31 mouse cellular contexts compared by ENCODE assay signal in genomic region chr17:30996296-30996695, GRCm38 (mm10). TPM values are rescaled to one million over a fixed set of nuclear protein-coding genes. Genes with fewer than 3 reads are reported as not detected.
DNase-seq lines count a peak whose midpoint lies in the region; ATAC-seq and TF ChIP-seq lines count a peak whose summit lies in the region.
"Had no signal": no experiment of that assay in that cellular context is flagged by ENCODE, and none has a peak within 500 bp of the region (broad histone marks: within the 10 kb centered on the region; RNA-seq: fewer than 3 reads in every experiment).

No protein-coding gene starts in this region.

- WGBS in thymus, adult 2 months = 41% methylated on average over 5 of the region's 5 CpGs

- H3K27ac ChIP-seq in thymus, adult 2 months (ENCODE audit: control insufficient read depth, insufficient read depth, low read length) = no peak overlapping the region
- H3K27ac ChIP-seq: embryonic facial prominence, embryonic 12.5 days; embryonic facial prominence, embryonic 15.5 days; forebrain, embryonic 12.5 days; forebrain, embryonic 15.5 days; heart, adult 2 months; heart, embryonic 10.5 days; heart, embryonic 13.5 days; hindbrain, embryonic 12.5 days; hindbrain, embryonic 15.5 days had no signal

- 0 out of 2 replicates have a peak, but pooled peaks have one; percentile 30 for ATAC-seq in erythroid progenitor cell, adult 5-6 weeks (replicated peaks; ENCODE audit: low FRiP score, poor library complexity, severe bottlenecking)
- ATAC-seq: activated CD4-positive, CD25-positive, alpha-beta regulatory T cell, adult 4 months; CD4-positive, CD25-positive, alpha-beta regulatory T cell, adult 4 months; forebrain, embryonic 15.5 days had no signal

- TF ChIP-seq CTCF in thymus, adult 2 months (IDR thresholded peaks at IDR 0.05; ENCODE audit: borderline replicate concordance, control insufficient read depth, extremely low read depth, insufficient read depth, low read length, poor library complexity) = no peak

- H3K27me3 ChIP-seq in thymus, adult 2 months (ENCODE audit: control insufficient read depth, insufficient read depth, low read length) = no peaks in the 10 kb centered on the region
- H3K27me3 ChIP-seq: embryonic facial prominence, embryonic 12.5 days; embryonic facial prominence, embryonic 15.5 days; forebrain, embryonic 12.5 days; forebrain, embryonic 15.5 days; hindbrain, embryonic 12.5 days; hindbrain, embryonic 15.5 days had no signal

- no peaks in the 10 kb centered on the region for H3K36me3 ChIP-seq in thymus, adult 2 months (ENCODE audit: control insufficient read depth, insufficient read depth, low read length)
- H3K36me3 ChIP-seq: embryonic facial prominence, embryonic 12.5 days; embryonic facial prominence, embryonic 15.5 days; forebrain, embryonic 12.5 days; forebrain, embryonic 15.5 days; heart, embryonic 10.5 days; heart, embryonic 13.5 days; hindbrain, embryonic 12.5 days; hindbrain, embryonic 15.5 days had no signal

- TF ChIP-seq POLR2A in thymus, adult 2 months (IDR thresholded peaks at IDR 0.05; ENCODE audit: control insufficient read depth, extremely low read depth, insufficient read depth, low read length, poor library complexity) = no peak

- DNase-seq in thymus, postnatal 10 days (ENCODE audit: low spot score in 2 of 2) = peak; percentile 44 to 51
- DNase-seq in thymus, adult 2 months = no peak
- peak; percentile 70 for DNase-seq in thymus, postnatal 14 days
- peak; percentile 61 for DNase-seq in thymus, postnatal 4 days
- no peak for DNase-seq in spleen, postnatal 10 days (ENCODE audit: low spot score in 2 of 2)
- DNase-seq in left cerebral cortex, adult 9 months (ENCODE audit: low spot score in 2 of 2) = no peak
- DNase-seq in ovary, postnatal 36 days (ENCODE audit: low spot score) = no peak
- DNase-seq: adrenal gland, adult 8-10 months; adrenal gland, postnatal 25 days; cerebellum, adult 11-12 months; cerebellum, adult 9-10 months; cerebellum, postnatal 14 days; gastrocnemius, postnatal 25 days; heart, adult 2 months; heart, postnatal 14 days; heart, postnatal 4 days had no signal

- no peak overlapping the region for H3K4me3 ChIP-seq in thymus, adult 2 months (ENCODE audit: control insufficient read depth, insufficient read depth, low read length)
- H3K4me3 ChIP-seq: embryonic facial prominence, embryonic 12.5 days; embryonic facial prominence, embryonic 15.5 days; forebrain, embryonic 12.5 days; forebrain, embryonic 15.5 days; heart, adult 2 months; heart, embryonic 10.5 days; heart, embryonic 13.5 days; hindbrain, embryonic 12.5 days; hindbrain, embryonic 15.5 days had no signal

- H3K4me1 ChIP-seq in thymus, adult 2 months (replicated peaks; ENCODE audit: control insufficient read depth, insufficient read depth, low read length) = peaks cover 17% of the 10 kb centered on the region
- H3K4me1 ChIP-seq: forebrain, embryonic 15.5 days; heart, embryonic 13.5 days; hindbrain, embryonic 15.5 days had no signal

RNA-seq across cellular contexts. Expression of gene Umodl1, which starts 41.9 kb away (rescaled TPM):
- 1.5 and 2.0 TPM in 2 replicates for polyA plus RNA-seq in thymus, adult 2 months (2012; rRNA removed)
- total RNA-seq in erythroid progenitor cell, adult 5-6 weeks (2015; ENCODE audit: low replicate concordance) = not detected in 2 replicates
- total RNA-seq in erythroid progenitor cell, adult 5-6 weeks (2017; ENCODE audit: low replicate concordance) = not detected in 2 replicates
- total RNA-seq: ES-E14; gastrocnemius, adult 8-10 months; gastrocnemius, postnatal 25 days; heart, adult 2 months; heart, postnatal 14 days; heart, postnatal 4 days had no signal
- polyA plus RNA-seq: activated CD4-positive, CD25-positive, alpha-beta regulatory T cell, adult 4 months; C2C12; CD4-positive, CD25-positive, alpha-beta regulatory T cell, adult 4 months; forebrain, embryonic 12.5 days; forebrain, embryonic 15.5 days; gonadal fat pad, adult 2 months; heart, adult 2 months; hindbrain, embryonic 15.5 days had no signal

Comparison
In these comparisons a context has a peak if more than half of its experiments do, and no peak if none do; other contexts are left out.
1. DNase-seq: peak in thymus, postnatal 10 days (2 of 2), thymus, postnatal 14 days (single experiment) and thymus, postnatal 4 days (single experiment); none in thymus, adult 2 months (single experiment), spleen, postnatal 10 days (0 of 2), left cerebral cortex, adult 9 months (0 of 2) and ovary, postnatal 36 days (single experiment).